30 mouse cellular contexts compared by ENCODE assay signal in the genomic region with DNA sequence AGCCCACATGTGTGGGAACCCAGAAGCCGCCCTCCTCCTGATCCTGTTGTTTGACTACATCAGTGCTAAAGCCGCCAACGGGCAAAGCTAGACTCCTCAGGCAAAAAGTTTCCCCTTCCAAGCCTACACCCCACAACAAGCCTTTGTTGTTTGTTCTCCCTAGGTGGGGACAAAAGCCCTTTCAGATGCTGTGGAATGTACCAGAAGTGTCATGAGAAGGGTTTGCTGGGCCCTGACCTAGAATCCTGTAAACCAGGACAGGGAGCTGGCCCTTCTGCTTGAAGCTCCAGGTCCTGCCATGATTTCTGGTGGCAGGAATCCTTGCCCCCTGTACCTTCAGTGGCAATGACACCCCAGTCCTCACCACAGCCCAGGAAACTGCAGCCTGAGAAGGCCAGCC.
DNase-seq lines count a peak whose midpoint lies in the region; ATAC-seq and TF ChIP-seq lines count a peak whose summit lies in the region.
"Had no signal": no experiment of that assay in that cellular context is flagged by ENCODE, and none has a peak within 500 bp of the region (broad histone marks: within the 10 kb centered on the region; RNA-seq: fewer than 3 reads in every experiment).

No protein-coding gene starts in this region.

- peaks cover 29% of the 10 kb centered on the region for H3K27me3 ChIP-seq in heart, embryonic 10.5 days (ENCODE audit: insufficient read depth, poor library complexity, severe bottlenecking)
- no peaks in the 10 kb centered on the region for H3K27me3 ChIP-seq in intestine, postnatal 0 days (replicated peaks; ENCODE audit: control insufficient read depth, insufficient read depth, low read length)
- H3K27me3 ChIP-seq in stomach, postnatal 0 days (ENCODE audit: control insufficient read depth, insufficient read depth, low read length) = no peaks in the 10 kb centered on the region
- H3K27me3 ChIP-seq: liver, embryonic 13.5 days; neural tube, embryonic 13.5 days had no signal

- peak overlapping the region; percentile 18; the same call in 1 of the 2 replicates for H3K4me2 ChIP-seq in intestine, postnatal 0 days (replicated peaks; ENCODE audit: low read depth)
- H3K4me2 ChIP-seq in stomach, postnatal 0 days (replicated peaks; ENCODE audit: low read depth) = no peak overlapping the region
- H3K4me2 ChIP-seq: embryonic facial prominence, embryonic 13.5 days; heart, embryonic 13.5 days; limb, embryonic 13.5 days; liver, embryonic 13.5 days; midbrain, embryonic 12.5 days; neural tube, embryonic 13.5 days had no signal

- TF ChIP-seq CTCF in intestine, postnatal 0 days (IDR thresholded peaks at IDR 0.05; ENCODE audit: low read depth) = no peak
- TF ChIP-seq CTCF in stomach, postnatal 0 days (IDR thresholded peaks at IDR 0.05; ENCODE audit: low read depth) = no peak

- no peak for ATAC-seq in intestine, postnatal 0 days
- ATAC-seq in stomach, postnatal 0 days (ENCODE audit: low FRiP score, low TSS enrichment) = no peak
- ATAC-seq: forebrain, embryonic 16.5 days; hindbrain, postnatal 0 days; lung, postnatal 0 days had no signal

- no peak overlapping the region for H3K9ac ChIP-seq in intestine, postnatal 0 days (ENCODE audit: low read depth, low read length)
- no peak overlapping the region for H3K9ac ChIP-seq in stomach, postnatal 0 days (ENCODE audit: low read length)
- H3K9ac ChIP-seq: embryonic facial prominence, embryonic 13.5 days; heart, embryonic 13.5 days; kidney, embryonic 15.5 days; limb, embryonic 13.5 days; liver, embryonic 13.5 days; midbrain, embryonic 12.5 days; neural tube, embryonic 13.5 days had no signal

- H3K4me3 ChIP-seq in heart, embryonic 10.5 days = no peak overlapping the region
- H3K4me3 ChIP-seq in intestine, postnatal 0 days (ENCODE audit: low read depth, low read length) = no peak overlapping the region
- no peak overlapping the region for H3K4me3 ChIP-seq in stomach, postnatal 0 days (ENCODE audit: low read depth, low read length)
- H3K4me3 ChIP-seq: embryonic facial prominence, embryonic 13.5 days; heart, embryonic 13.5 days; kidney, embryonic 15.5 days; layer of hippocampus, adult 2 months; left cerebral cortex, adult 2 months; limb, embryonic 13.5 days; liver, embryonic 13.5 days; megakaryocyte, embryonic 14.5 days; midbrain, embryonic 12.5 days; neural tube, embryonic 13.5 days had no signal

- H3K4me1 ChIP-seq in heart, embryonic 10.5 days = peaks cover 21% of the 10 kb centered on the region
- H3K4me1 ChIP-seq in intestine, postnatal 0 days (replicated peaks; ENCODE audit: control insufficient read depth, insufficient read depth, low read length) = peaks cover 13% of the 10 kb centered on the region
- H3K4me1 ChIP-seq in stomach, postnatal 0 days (replicated peaks; ENCODE audit: control insufficient read depth, insufficient read depth) = 0 out of 2 replicates have a peak, but pooled peaks cover 2% of the 10 kb centered on the region

- TF ChIP-seq EP300 in stomach, postnatal 0 days (optimal IDR thresholded peaks at IDR 0.05) = no peak

- 64% methylated on average over 3 of the region's 3 CpGs for WGBS in heart, embryonic 10.5 days
- 67% methylated on average over 3 of the region's 3 CpGs for WGBS in intestine, postnatal 0 days
- WGBS in stomach, postnatal 0 days = 73% methylated on average over 3 of the region's 3 CpGs

- H3K9me3 ChIP-seq in heart, embryonic 10.5 days = no peaks in the 10 kb centered on the region
- H3K9me3 ChIP-seq in intestine, postnatal 0 days (ENCODE audit: control insufficient read depth) = no peaks in the 10 kb centered on the region
- no peaks in the 10 kb centered on the region for H3K9me3 ChIP-seq in stomach, postnatal 0 days (ENCODE audit: control insufficient read depth, low read length)
- H3K9me3 ChIP-seq: embryonic facial prominence, embryonic 13.5 days; heart, embryonic 13.5 days; kidney, embryonic 15.5 days; limb, embryonic 13.5 days; liver, embryonic 13.5 days; megakaryocyte, embryonic 14.5 days; midbrain, embryonic 12.5 days; neural tube, embryonic 13.5 days had no signal

- no peaks in the 10 kb centered on the region for H3K36me3 ChIP-seq in heart, embryonic 10.5 days
- no peaks in the 10 kb centered on the region for H3K36me3 ChIP-seq in intestine, postnatal 0 days (ENCODE audit: control insufficient read depth, insufficient read depth)
- H3K36me3 ChIP-seq in stomach, postnatal 0 days (ENCODE audit: control insufficient read depth, insufficient read depth, low read length) = no peaks in the 10 kb centered on the region
- H3K36me3 ChIP-seq: embryonic facial prominence, embryonic 13.5 days; heart, embryonic 13.5 days; kidney, embryonic 15.5 days; limb, embryonic 13.5 days; liver, embryonic 13.5 days; midbrain, embryonic 12.5 days; neural tube, embryonic 13.5 days had no signal

- no peak overlapping the region for H3K27ac ChIP-seq in heart, embryonic 10.5 days
- peak overlapping the region; percentile 91 for H3K27ac ChIP-seq in intestine, postnatal 0 days (ENCODE audit: low read depth, low read length)
- H3K27ac ChIP-seq in stomach, postnatal 0 days (replicated peaks) = no peak overlapping the region
- H3K27ac ChIP-seq: embryonic facial prominence, embryonic 13.5 days; heart, embryonic 13.5 days; hindbrain, postnatal 0 days; kidney, embryonic 15.5 days; layer of hippocampus, adult 2 months; left cerebral cortex, adult 2 months; limb, embryonic 13.5 days; liver, embryonic 13.5 days; midbrain, embryonic 12.5 days; neural tube, embryonic 13.5 days had no signal

- peak; percentile 70 for DNase-seq in heart, embryonic 10.5 days (ENCODE audit: low spot score)
- DNase-seq in heart, postnatal 4 days = no peak
- peak; percentile 14 for DNase-seq in thymus, postnatal 14 days
- no peak for DNase-seq in thymus, postnatal 25 days
- peak; percentile 27 for DNase-seq in stomach, postnatal 0 days (ENCODE audit: low spot score)
- DNase-seq in cerebellum, adult 11-12 months = no peak
- no peak for DNase-seq in kidney, postnatal 4 days
- DNase-seq: cerebellum, adult 11 months; cerebellum, adult 9-11 months; embryo, embryonic 11 days; gastrocnemius, postnatal 14 days; heart, adult 18-20 months; heart, postnatal 10 days; liver, embryonic 13.5 days; lung, postnatal 4 days; right cerebral cortex, postnatal 4 days; thymus, postnatal 36 days had no signal

Comparison
In these comparisons a context has a peak if more than half of its experiments do, and no peak if none do; other contexts are left out.
1. DNase-seq: peak in heart, embryonic 10.5 days (single experiment), thymus, postnatal 14 days (single experiment) and stomach, postnatal 0 days (single experiment); none in heart, postnatal 4 days (single experiment), thymus, postnatal 25 days (single experiment), cerebellum, adult 11-12 months (single experiment) and kidney, postnatal 4 days (0 of 2).